16 mouse cellular contexts compared by ENCODE assay signal in the genomic region with DNA sequence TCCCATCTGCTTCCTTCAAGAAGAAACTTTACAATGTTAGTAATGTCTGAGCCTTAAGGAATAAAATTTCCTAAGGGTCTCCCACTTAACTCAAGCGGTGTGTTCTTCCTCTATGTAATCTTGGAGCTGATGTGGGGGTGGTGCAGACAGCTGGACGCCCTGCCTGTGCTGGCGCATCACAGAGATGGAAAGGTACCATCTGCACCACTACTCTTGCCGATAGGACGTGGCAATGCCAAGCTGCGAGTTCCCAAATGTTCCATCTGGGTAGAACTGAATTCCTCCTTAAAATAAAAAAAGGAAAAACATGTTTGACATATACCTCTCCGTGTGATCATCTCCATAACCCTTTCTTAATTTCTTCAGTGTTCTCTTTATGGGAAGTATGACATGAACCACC.
DNase-seq lines count a peak whose midpoint lies in the region; ATAC-seq lines count a peak whose summit lies in the region.
"Had no signal": no experiment of that assay in that cellular context is flagged by ENCODE, and none has a peak within 500 bp of the region (broad histone marks: within the 10 kb centered on the region; RNA-seq: fewer than 3 reads in every experiment).

No protein-coding gene starts in this region.

- H3K4me3 ChIP-seq in forebrain, embryonic 15.5 days: no peak overlapping the region
- H3K4me3 ChIP-seq in forebrain, embryonic 12.5 days (replicated peaks): no peak overlapping the region
- no peak overlapping the region for H3K4me3 ChIP-seq in hindbrain, embryonic 10.5 days
- H3K4me3 ChIP-seq in kidney, embryonic 14.5 days (ENCODE audit: low read length): no peak overlapping the region
- H3K4me3 ChIP-seq: embryonic facial prominence, embryonic 13.5 days; gastrocnemius, adult 2 months; heart, embryonic 13.5 days; hindbrain, embryonic 15.5 days; lung, embryonic 15.5 days had no signal

- H3K4me1 ChIP-seq in forebrain, embryonic 15.5 days: no peaks in the 10 kb centered on the region; the same call in 1 of the 2 replicates
- H3K4me1 ChIP-seq in forebrain, embryonic 12.5 days: no peaks in the 10 kb centered on the region
- no peaks in the 10 kb centered on the region for H3K4me1 ChIP-seq in hindbrain, embryonic 10.5 days (replicated peaks)
- no peaks in the 10 kb centered on the region for H3K4me1 ChIP-seq in kidney, embryonic 14.5 days (ENCODE audit: control insufficient read depth, insufficient read depth, low read length)
- H3K4me1 ChIP-seq: embryonic facial prominence, embryonic 13.5 days; heart, embryonic 13.5 days; hindbrain, embryonic 15.5 days; lung, embryonic 15.5 days had no signal

- DNase-seq in left cerebral cortex, adult 11 months (ENCODE audit: low spot score): peak; percentile 68
- peak; percentile 75 to 76 for DNase-seq in right cerebral cortex, postnatal 36 days (ENCODE audit: low spot score in 2 of 2)
- DNase-seq in testis, postnatal 14 days (ENCODE audit: low spot score): no peak
- DNase-seq in hindbrain, embryonic 10.5 days (ENCODE audit: low spot score): no peak
- DNase-seq: adrenal gland, postnatal 14 days; gastrocnemius, adult 2 months; kidney, adult 2 months; thymus, adult 2 months had no signal

- H3K27ac ChIP-seq in forebrain, embryonic 15.5 days (replicated peaks): peak overlapping the region; percentile 8; the same call in 1 of the 2 replicates
- no peak overlapping the region for H3K27ac ChIP-seq in forebrain, embryonic 12.5 days
- no peak overlapping the region for H3K27ac ChIP-seq in hindbrain, embryonic 10.5 days
- H3K27ac ChIP-seq in kidney, embryonic 14.5 days (ENCODE audit: low read depth, low read length): no peak overlapping the region
- H3K27ac ChIP-seq: embryonic facial prominence, embryonic 13.5 days; gastrocnemius, adult 2 months; heart, embryonic 13.5 days; hindbrain, embryonic 15.5 days; lung, embryonic 15.5 days had no signal

- no peaks in the 10 kb centered on the region for H3K27me3 ChIP-seq in forebrain, embryonic 15.5 days
- H3K27me3 ChIP-seq in forebrain, embryonic 12.5 days: no peaks in the 10 kb centered on the region
- no peaks in the 10 kb centered on the region for H3K27me3 ChIP-seq in hindbrain, embryonic 10.5 days (ENCODE audit: insufficient read depth, poor library complexity, severe bottlenecking)
- no peaks in the 10 kb centered on the region for H3K27me3 ChIP-seq in kidney, embryonic 14.5 days (ENCODE audit: control insufficient read depth, insufficient read depth, low read length)
- H3K27me3 ChIP-seq: embryonic facial prominence, embryonic 13.5 days; heart, embryonic 13.5 days; hindbrain, embryonic 15.5 days; lung, embryonic 15.5 days had no signal

- no peaks in the 10 kb centered on the region for H3K9me3 ChIP-seq in forebrain, embryonic 15.5 days
- H3K9me3 ChIP-seq in forebrain, embryonic 12.5 days: no peaks in the 10 kb centered on the region
- H3K9me3 ChIP-seq in hindbrain, embryonic 10.5 days: no peaks in the 10 kb centered on the region
- no peaks in the 10 kb centered on the region for H3K9me3 ChIP-seq in kidney, embryonic 14.5 days (ENCODE audit: control insufficient read depth, low read length)
- H3K9me3 ChIP-seq: embryonic facial prominence, embryonic 13.5 days; heart, embryonic 13.5 days; hindbrain, embryonic 15.5 days; lung, embryonic 15.5 days had no signal

- H3K9ac ChIP-seq in forebrain, embryonic 15.5 days (replicated peaks): no peak overlapping the region
- no peak overlapping the region for H3K9ac ChIP-seq in forebrain, embryonic 12.5 days
- H3K9ac ChIP-seq in kidney, embryonic 14.5 days (ENCODE audit: low read depth, low read length): no peak overlapping the region
- H3K9ac ChIP-seq: embryonic facial prominence, embryonic 13.5 days; heart, embryonic 13.5 days; hindbrain, embryonic 15.5 days; lung, embryonic 15.5 days had no signal

- no peak; the same call in 1 of the 2 replicates for ATAC-seq in forebrain, embryonic 15.5 days (replicated peaks)
- ATAC-seq in forebrain, embryonic 12.5 days (ENCODE audit: low FRiP score): no peak
- peak; percentile 68 for ATAC-seq in frontal cortex, adult (ENCODE audit: low TSS enrichment)
- ATAC-seq in kidney, embryonic 14.5 days (ENCODE audit: low FRiP score, low TSS enrichment): no peak

- H3K36me3 ChIP-seq in forebrain, embryonic 15.5 days: no peaks in the 10 kb centered on the region
- H3K36me3 ChIP-seq in forebrain, embryonic 12.5 days (replicated peaks): no peaks in the 10 kb centered on the region
- H3K36me3 ChIP-seq in hindbrain, embryonic 10.5 days: no peaks in the 10 kb centered on the region
- H3K36me3 ChIP-seq in kidney, embryonic 14.5 days (ENCODE audit: control insufficient read depth, insufficient read depth, low read length): no peaks in the 10 kb centered on the region
- H3K36me3 ChIP-seq: embryonic facial prominence, embryonic 13.5 days; heart, embryonic 13.5 days; hindbrain, embryonic 15.5 days; lung, embryonic 15.5 days had no signal

- no peak overlapping the region for H3K4me2 ChIP-seq in forebrain, embryonic 15.5 days (replicated peaks)
- H3K4me2 ChIP-seq in forebrain, embryonic 12.5 days: no peak overlapping the region
- H3K4me2 ChIP-seq in kidney, embryonic 14.5 days (replicated peaks; ENCODE audit: low read depth, low read length): no peak overlapping the region
- H3K4me2 ChIP-seq: embryonic facial prominence, embryonic 13.5 days; heart, embryonic 13.5 days; hindbrain, embryonic 15.5 days; lung, embryonic 15.5 days had no signal

- 80% methylated on average over 7 of the region's 7 CpGs for WGBS in forebrain, embryonic 15.5 days
- WGBS in forebrain, embryonic 12.5 days: 94% methylated on average over 7 of the region's 7 CpGs
- 90% methylated on average over 7 of the region's 7 CpGs for WGBS in hindbrain, embryonic 10.5 days
- WGBS in kidney, embryonic 14.5 days: 86% methylated on average over 7 of the region's 7 CpGs

Comparison
In these comparisons a context has a peak if more than half of its experiments do, and no peak if none do; other contexts are left out.
1. DNase-seq: peak in left cerebral cortex, adult 11 months (single experiment) and right cerebral cortex, postnatal 36 days (2 of 2); none in testis, postnatal 14 days (single experiment) and hindbrain, embryonic 10.5 days (single experiment).